Mouse (Mus musculus) embryonic fibroblast, embryonic 13.5 days (primary cell): ENCODE data around the gene Slc10a6.

Experiments
- CTCF ChIP-seq: IDR thresholded peaks from 2 replicates; pipeline ENCODE4 v1.5.1; 2011; ENCODE audit warnings: mild to moderate bottlenecking, control low read depth, low read length, moderate library complexity, borderline replicate concordance; ENCODE audit not compliant: insufficient read depth
- POLR2A ChIP-seq: IDR thresholded peaks from 2 replicates; pipeline ENCODE4 v1.6.1; 2011; ENCODE audit warnings: low read depth, mild to moderate bottlenecking, control low read depth, low read length, moderate library complexity

DNA sequence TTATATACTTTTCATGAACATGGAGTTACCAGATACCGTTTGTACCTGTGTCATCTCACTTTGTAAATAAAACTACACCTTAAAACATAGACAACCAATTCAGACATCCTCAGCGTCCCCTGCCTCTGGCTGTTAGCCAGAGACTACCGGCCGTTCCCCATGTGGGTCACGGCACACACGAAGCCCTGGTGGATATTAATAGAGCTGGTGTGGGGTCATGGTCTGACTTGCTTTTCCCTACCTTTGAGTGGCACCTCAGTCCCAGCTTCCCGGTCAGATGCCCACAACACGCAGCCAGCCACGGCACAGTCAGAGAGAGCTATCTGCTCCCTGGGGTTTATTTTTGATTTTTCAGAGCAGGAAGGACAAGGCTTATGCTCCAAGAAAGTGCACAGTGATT is 30.9 kb downstream of the Slc10a6 start:
- TF ChIP-seq CTCF (no peak), POLR2A (no peak)
